Mouse (Mus musculus) hindbrain, embryonic 13.5 days (tissue): ENCODE results near the gene Fam217a. TPM values are rescaled to one million over a fixed set of nuclear protein-coding genes. Genes with fewer than 3 reads are reported as not detected.
A peak's percentile ranks its signal among the peaks of the same experiment; 100 is the strongest.
"Not testable (repeated sequence)": the region's sequence is repeated elsewhere in the genome, so short reads cannot be mapped to it uniquely, and the experiment has no call there.

Experiments
- ATAC-seq: fragments of 200-750 bp; cut with Nextera tagmentation; 2 replicates; pipeline ENCODE4 v1.8.0; 2017; ENCODE audit warnings: moderate TSS enrichment; ENCODE audit not compliant: low FRiP score
- H3K27ac ChIP-seq: fragments of 300-500 bp; sonication (generic); 2 replicates; pipeline ENCODE4 v1.5.1; 2015; ENCODE audit warnings: inconsistent platforms, mild to moderate bottlenecking, moderate library complexity
- H3K27me3 ChIP-seq: fragments of 300-500 bp; sonication (generic); 2 replicates; pipeline ENCODE4 v1.6.1; 2015; ENCODE audit warnings: mild to moderate bottlenecking, inconsistent platforms
- H3K36me3 ChIP-seq: fragments of 300-500 bp; sonication (generic); 2 replicates; pipeline ENCODE4 v1.6.1; 2015; ENCODE audit warnings: mild to moderate bottlenecking, inconsistent platforms
- H3K4me1 ChIP-seq: fragments of 300-500 bp; sonication (generic); replicated peaks from 2 replicates; pipeline ENCODE4 v1.6.1; 2015; ENCODE audit warnings: inconsistent platforms
- H3K4me2 ChIP-seq: fragments of 300-500 bp; sonication (generic); 2 replicates; pipeline ENCODE4 v1.6.1; 2015; ENCODE audit warnings: inconsistent platforms, mild to moderate bottlenecking, moderate library complexity
- H3K4me3 ChIP-seq: fragments of 300-500 bp; sonication (generic); 2 replicates; pipeline ENCODE4 v1.5.1; 2015; ENCODE audit warnings: mild to moderate bottlenecking, inconsistent platforms
- H3K9ac ChIP-seq: fragments of 300-500 bp; sonication (generic); 2 replicates; pipeline ENCODE4 v1.6.1; 2015; ENCODE audit warnings: mild to moderate bottlenecking, inconsistent platforms
- H3K9me3 ChIP-seq: fragments of 300-500 bp; sonication (generic); 2 replicates; pipeline ENCODE4 v1.6.1; 2016; ENCODE audit warnings: inconsistent platforms
- WGBS: fragments of 180-500 bp; shearing (Covaris S2); methylation state at CpG from one replicate; pipeline ENCODE4 v1.1.7; 2015; 5-methylcytosine and 5-hydroxymethylcytosine counted together
- polyA plus RNA-seq: library from polyadenylated mRNA; unstranded; fragments of >200 nt; fragmentation: Nextera tagmentation; extraction: Ambion mirVana; gene quantifications from 2 replicates; pipeline ENCODE4 v1.2.1, GENCODE M21; 2015

Fam217a gene
- polyA plus RNA-seq, 1 experiment from 2014 or later = 1.2 TPM

DNA sequence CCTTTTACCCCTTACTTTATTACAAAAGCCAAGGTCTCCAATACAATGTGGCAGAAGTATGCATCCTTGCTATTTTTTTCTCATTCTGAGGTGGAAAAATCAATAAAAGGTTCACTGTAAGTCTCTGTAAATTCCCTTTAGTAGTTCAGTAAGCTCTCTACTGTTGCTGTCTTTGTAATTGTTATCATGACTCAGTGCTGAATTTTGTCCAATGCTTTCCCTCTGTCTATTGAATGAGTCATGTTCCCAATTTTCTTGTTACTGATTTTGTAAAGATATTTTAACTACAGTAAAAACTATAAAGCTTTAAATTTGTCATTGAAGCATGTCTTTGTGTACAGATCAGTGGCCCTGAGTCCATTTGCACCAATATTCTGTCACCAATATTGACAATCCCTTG is 18.3 kb upstream of the Fam217a start:
- no peak overlapping the region for H3K27ac ChIP-seq
- H3K4me1 ChIP-seq = no peaks in the 10 kb centered on the region
- no peak for ATAC-seq
- no peak overlapping the region for H3K9ac ChIP-seq
- no peak overlapping the region for H3K4me2 ChIP-seq
- no peaks in the 10 kb centered on the region for H3K36me3 ChIP-seq
- no peaks in the 10 kb centered on the region for H3K9me3 ChIP-seq
- H3K4me3 ChIP-seq = no peak overlapping the region
- H3K27me3 ChIP-seq = no peaks in the 10 kb centered on the region

GRCm38 (mm10) chr13:34934931-34935644 is 11.0 kb upstream of the Fam217a start:
- WGBS = 74% methylated on average over 10 of the region's 10 CpGs
- no peak for ATAC-seq

DNA sequence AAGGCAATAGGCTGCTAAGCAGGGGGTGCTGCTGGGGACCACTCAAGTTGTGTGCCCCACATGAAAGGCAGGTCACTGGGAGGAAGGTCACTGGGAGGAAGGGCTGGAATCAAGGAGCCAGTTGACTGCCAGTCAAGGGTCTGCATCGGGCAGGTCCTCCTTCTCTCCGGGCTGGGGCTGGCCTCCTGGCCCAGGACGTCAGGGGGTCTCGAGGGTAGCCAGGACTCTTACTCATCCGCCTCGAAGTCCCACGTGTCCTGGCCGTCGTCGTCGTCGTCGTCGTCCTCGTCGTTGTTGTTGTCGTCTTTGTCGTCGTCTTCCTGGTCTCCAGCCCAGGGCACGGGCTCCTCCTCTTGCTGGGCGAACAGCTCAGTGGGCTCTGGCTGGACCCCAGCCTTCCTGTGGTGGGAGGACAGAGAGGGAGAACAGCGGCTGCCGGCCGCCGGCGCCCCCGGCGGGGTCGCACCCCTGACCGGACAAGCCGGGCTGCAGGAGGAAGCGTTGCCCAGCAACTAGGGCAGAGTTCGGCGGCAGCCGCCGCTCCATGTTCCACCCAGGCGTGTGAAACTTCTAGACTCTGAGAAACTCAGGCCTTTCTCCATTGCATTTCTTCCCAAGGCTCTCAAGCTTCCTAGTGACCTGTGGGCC is 7.5 kb downstream of the Fam217a start:
- Histone ChIP-seq H3K4me1 (0 out of 2 replicates have a peak, but pooled peaks cover 7% of the 10 kb centered on the region), H3K27ac (no peak overlapping the region), H3K27me3 (no peaks in the 10 kb centered on the region), H3K9me3 (no peaks in the 10 kb centered on the region), H3K4me2 (peak overlapping the region; percentile 52), H3K36me3 (no peaks in the 10 kb centered on the region), H3K9ac (peak overlapping the region; percentile 58), H3K4me3 (peak overlapping the region; percentile 30)
- peak; percentile 52; the same call in 1 of the 2 replicates for ATAC-seq
- 43% methylated on average over 32 of the region's 37 CpGs for WGBS

More at GRCm38 (mm10) chr13:34934931-34935644, 11.0 kb upstream of the Fam217a start:
- Histone ChIP-seq H3K4me2 (no peak overlapping the region), H3K27me3 (no peaks in the 10 kb centered on the region), H3K9me3 (no peaks in the 10 kb centered on the region), H3K4me1 (no peaks in the 10 kb centered on the region), H3K4me3 (no peak overlapping the region), H3K27ac (no peak overlapping the region), H3K9ac (no peak overlapping the region), H3K36me3 (no peaks in the 10 kb centered on the region)

DNA sequence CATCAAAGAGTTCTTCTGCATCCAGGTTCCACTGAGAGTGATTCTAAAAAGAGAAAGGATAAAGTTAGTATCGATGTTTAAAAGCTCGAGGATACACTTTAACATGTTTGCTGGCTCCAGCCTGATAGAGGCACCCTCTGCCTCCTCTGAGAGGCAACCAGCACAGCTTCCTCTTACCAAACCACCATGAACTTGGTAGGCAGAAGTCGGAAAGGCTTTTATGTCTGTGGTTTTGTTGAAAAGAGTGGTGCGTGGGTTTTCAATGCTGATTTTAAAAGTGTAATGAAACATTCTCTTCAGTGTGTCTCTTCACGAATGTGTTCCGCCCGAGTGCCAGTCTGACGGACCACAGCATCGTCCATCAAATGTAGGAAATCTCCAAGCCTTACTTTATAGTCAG is 9.5 kb downstream of the Fam217a start:
- 0 out of 2 replicates have a peak, but pooled peaks cover 7% of the 10 kb centered on the region for H3K4me1 ChIP-seq
- H3K9me3 ChIP-seq = no peaks in the 10 kb centered on the region
- H3K36me3 ChIP-seq = no peaks in the 10 kb centered on the region
- H3K27me3 ChIP-seq = no peaks in the 10 kb centered on the region
- ATAC-seq = no peak
- H3K27ac ChIP-seq = no peak overlapping the region
- WGBS = 88% methylated on average over 9 of the region's 9 CpGs
- no peak overlapping the region for H3K4me3 ChIP-seq
- H3K4me2 ChIP-seq = no peak overlapping the region
- no peak overlapping the region for H3K9ac ChIP-seq

- Histone ChIP-seq H3K4me3 (no peak overlapping the region), H3K9ac (no peak overlapping the region), H3K27me3 (no peaks in the 10 kb centered on the region), H3K4me1 (no peaks in the 10 kb centered on the region), H3K36me3 (peaks cover 85% of the 10 kb centered on the region), H3K4me2 (no peak overlapping the region), H3K27ac (no peak overlapping the region), H3K9me3 (no peaks in the 10 kb centered on the region)
- WGBS = 83% methylated on average over 1 of the region's 1 CpGs
- no peak for ATAC-seq
Measured at GRCm38 (mm10) chr13:34892871-34893270, 31.2 kb downstream of the Fam217a start.

DNA sequence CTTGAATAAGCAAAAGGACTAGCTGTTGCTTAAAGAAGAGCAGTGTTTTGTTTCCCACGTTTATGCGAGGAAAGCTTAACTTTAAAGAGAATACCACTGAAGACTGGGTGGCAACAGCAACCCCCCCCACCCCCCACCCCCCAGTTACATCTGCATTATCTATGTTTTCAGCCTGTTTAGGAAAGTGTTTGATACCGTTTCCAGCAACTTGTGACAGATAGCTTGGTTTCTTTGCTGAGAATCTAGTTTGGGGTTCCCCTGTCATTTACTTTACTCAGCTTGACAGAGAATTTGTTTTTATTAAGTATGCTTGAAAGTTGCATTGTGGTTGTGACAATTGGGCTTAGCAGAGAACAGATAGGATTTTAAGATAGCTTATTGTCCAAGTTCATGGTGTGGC is 47.6 kb downstream of the Fam217a start:
- Histone ChIP-seq H3K9me3 (no peaks in the 10 kb centered on the region), H3K4me1 (peaks cover 31% of the 10 kb centered on the region), H3K9ac (peak overlapping the region; percentile 92), H3K4me2 (peak overlapping the region; percentile 81), H3K4me3 (peak overlapping the region; percentile 97), H3K36me3 (no peaks in the 10 kb centered on the region), H3K27ac (no peak overlapping the region), H3K27me3 (no peaks in the 10 kb centered on the region)
- no peak for ATAC-seq
- 8% methylated on average over 3 of the region's 3 CpGs for WGBS

GRCm38 (mm10) chr13:34875741-34876445 is 48.2 kb downstream of the Fam217a start:
- no peaks in the 10 kb centered on the region for H3K27me3 ChIP-seq
- WGBS = under 1% methylated on average over 44 of the region's 50 CpGs
- H3K4me3 ChIP-seq = peak overlapping the region; percentile 97
- peak overlapping the region; percentile 92 for H3K9ac ChIP-seq
- peak overlapping the region; percentile 81 for H3K4me2 ChIP-seq
- ATAC-seq = peak; percentile 31
- H3K9me3 ChIP-seq = no peaks in the 10 kb centered on the region
- peak overlapping the region; percentile 98 for H3K27ac ChIP-seq
- H3K4me1 ChIP-seq = peaks cover 31% of the 10 kb centered on the region
- no peaks in the 10 kb centered on the region for H3K36me3 ChIP-seq

DNA sequence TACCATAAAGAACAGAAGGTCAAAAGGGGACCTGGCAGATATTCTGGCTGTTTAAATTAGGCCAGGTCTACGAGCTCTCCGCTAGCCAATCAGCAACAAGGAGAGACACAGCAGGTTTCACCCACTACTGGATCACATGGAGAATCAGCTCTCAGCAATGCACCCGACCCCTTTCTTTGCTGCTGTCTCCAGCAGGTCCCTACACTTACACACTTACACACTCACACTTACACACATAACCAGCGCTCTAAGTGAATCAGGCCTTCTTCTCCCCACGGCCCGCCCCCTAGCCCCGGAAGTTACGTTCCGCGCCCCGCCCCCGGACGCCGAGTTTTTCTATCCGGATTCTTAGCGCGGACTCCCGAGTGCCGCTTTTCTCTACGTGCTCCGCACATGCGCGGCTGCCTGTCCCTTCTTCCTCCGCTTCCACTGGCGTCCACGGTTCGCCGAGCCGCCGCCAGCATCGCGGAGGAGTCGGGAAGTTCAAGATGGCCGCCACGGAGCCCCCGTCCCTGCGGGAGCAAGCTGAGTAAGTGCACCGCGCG is 48.9 kb downstream of the Fam217a start, which contains the start of gene Prpf4b:
TSS of gene Prpf4b (plus strand) at position 137 of the 545 bp plus-strand sequence.
- WGBS = under 1% methylated on average over 40 of the region's 40 CpGs

GRCm38 (mm10) chr13:34874736-34875135 is 49.4 kb downstream of the Fam217a start:
- not testable (repeated sequence) for H3K9me3 ChIP-seq, H3K36me3 ChIP-seq, H3K27me3 ChIP-seq
- Histone ChIP-seq H3K9ac (peak overlapping the region; percentile 92), H3K27ac (peak overlapping the region; percentile 98), H3K4me2 (peak overlapping the region; percentile 81), H3K4me3 (peak overlapping the region; percentile 97), H3K4me1 (peaks cover 31% of the 10 kb centered on the region)
- 20% methylated on average over 13 of the region's 13 CpGs for WGBS
- ATAC-seq = peak; percentile 53

More for the DNA sequence above, 48.9 kb downstream of the Fam217a start, which contains the start of gene Prpf4b:
- peaks cover 31% of the 10 kb centered on the region for H3K4me1 ChIP-seq
- no peaks in the 10 kb centered on the region for H3K27me3 ChIP-seq
- H3K4me2 ChIP-seq = peak within 1 kb of the TSS; percentile 81
- H3K9ac ChIP-seq = peak within 1 kb of the TSS; percentile 92
- H3K36me3 ChIP-seq = no peaks in the 10 kb centered on the region
- H3K4me3 ChIP-seq = peak within 1 kb of the TSS; percentile 97
- no peaks in the 10 kb centered on the region for H3K9me3 ChIP-seq
- peak; percentile 86 for ATAC-seq
- peak within 1 kb of the TSS; percentile 98 for H3K27ac ChIP-seq

DNA sequence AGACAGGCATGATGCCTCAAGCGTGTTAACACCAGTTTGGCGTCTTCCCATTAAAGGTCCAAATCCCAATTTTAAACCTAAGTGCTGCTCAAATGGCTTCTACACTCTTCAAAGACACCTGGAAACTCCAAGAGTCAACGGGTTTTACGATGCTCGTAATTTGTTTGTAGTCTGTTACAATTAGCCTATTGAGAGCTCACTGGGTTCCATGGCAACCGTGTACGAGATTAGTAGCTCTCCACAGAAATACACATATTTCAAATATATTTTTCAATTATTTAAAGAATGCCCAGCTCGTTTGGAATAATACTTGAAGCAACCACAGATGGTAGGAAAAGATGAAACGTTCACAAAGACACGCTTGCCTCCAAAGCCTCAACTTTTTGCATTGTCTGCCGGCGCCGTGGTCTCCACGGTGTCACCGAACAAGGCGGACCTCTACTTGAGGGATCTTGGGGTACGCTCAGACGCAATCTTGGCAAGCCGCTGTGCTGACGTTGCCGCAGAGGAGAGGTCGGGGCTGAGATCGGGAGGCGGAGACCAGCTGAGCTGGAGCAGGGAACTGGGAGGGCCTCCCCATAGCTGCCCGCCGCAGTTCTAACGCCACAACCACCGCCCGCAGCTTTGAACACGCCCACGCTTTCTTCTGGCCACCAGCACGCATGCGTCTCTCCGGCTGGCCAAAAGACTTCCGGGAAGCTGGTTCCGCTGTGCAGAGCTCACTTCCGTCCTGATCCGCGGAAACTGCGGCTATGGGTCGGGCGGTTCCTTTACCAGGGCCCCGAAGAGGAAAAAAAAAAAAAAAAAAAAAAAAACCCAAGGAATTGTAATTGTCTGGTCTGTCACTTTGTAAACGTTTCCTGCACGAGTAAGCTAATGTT is 50.1 kb downstream of the Fam217a start:
- Histone ChIP-seq H3K9me3 (no peaks in the 10 kb centered on the region), H3K27me3 (no peaks in the 10 kb centered on the region), H3K9ac (peak overlapping the region; percentile 92), H3K36me3 (no peaks in the 10 kb centered on the region), H3K4me3 (peak overlapping the region; percentile 97), H3K27ac (peak overlapping the region; percentile 98), H3K4me2 (peak overlapping the region; percentile 81), H3K4me1 (peaks cover 29% of the 10 kb centered on the region)
- peak; percentile 93 for ATAC-seq
- WGBS = 3% methylated on average over 45 of the region's 45 CpGs

- Histone ChIP-seq H3K36me3 (no peaks in the 10 kb centered on the region), H3K27me3 (no peaks in the 10 kb centered on the region), H3K9ac (no peak overlapping the region), H3K9me3 (no peaks in the 10 kb centered on the region), H3K4me2 (no peak overlapping the region), H3K4me3 (no peak overlapping the region), H3K27ac (no peak overlapping the region), H3K4me1 (no peaks in the 10 kb centered on the region)
- ATAC-seq = peak; percentile 77
- WGBS = 44% methylated on average over 7 of the region's 7 CpGs
Measured at GRCm38 (mm10) chr13:34864420-34865169, 59.5 kb downstream of the Fam217a start.
